Mouse (Mus musculus) gastrocnemius, postnatal 25 days (tissue): ENCODE data around the gene Cd68. TPM values are rescaled to one million over a fixed set of nuclear protein-coding genes. Genes with fewer than 3 reads are reported as not detected.
"Not testable (repeated sequence)": the region's sequence is repeated elsewhere in the genome, so short reads cannot be mapped to it uniquely, and the experiment has no call there.

Experiments used
- DNase-seq: peaks from one replicate; pipeline ENCODE4 v3.0.0; 2022
- total RNA-seq, 2 experiments: library from RNA; stranded (reverse); gene quantifications; 1 replicate in 1 of 2; 2 replicates in 1 of 2; pipeline ENCODE4 v1.2.3; 2021

The Cd68 gene
- total RNA-seq, 2 experiments from 2014 or later = 1.3 to 9.1 TPM

DNA sequence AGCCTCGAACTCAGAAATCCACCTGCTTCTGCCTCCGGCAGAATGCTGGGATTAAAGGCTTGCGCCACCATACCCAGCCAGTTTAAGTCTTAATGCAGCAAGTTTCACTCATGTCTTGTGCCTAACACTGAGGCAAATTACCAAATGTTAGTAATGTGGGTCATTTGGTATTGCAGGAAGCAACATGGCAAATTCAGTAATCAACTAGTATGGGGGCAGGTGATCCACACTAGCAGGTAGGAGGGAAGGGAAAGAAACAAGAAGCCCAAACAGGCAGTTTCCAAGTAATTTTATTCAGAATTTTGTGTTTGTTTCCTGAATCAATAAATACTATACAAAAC is 682 bp upstream of the Cd68 start:
- DNase-seq = no peak

DNA sequence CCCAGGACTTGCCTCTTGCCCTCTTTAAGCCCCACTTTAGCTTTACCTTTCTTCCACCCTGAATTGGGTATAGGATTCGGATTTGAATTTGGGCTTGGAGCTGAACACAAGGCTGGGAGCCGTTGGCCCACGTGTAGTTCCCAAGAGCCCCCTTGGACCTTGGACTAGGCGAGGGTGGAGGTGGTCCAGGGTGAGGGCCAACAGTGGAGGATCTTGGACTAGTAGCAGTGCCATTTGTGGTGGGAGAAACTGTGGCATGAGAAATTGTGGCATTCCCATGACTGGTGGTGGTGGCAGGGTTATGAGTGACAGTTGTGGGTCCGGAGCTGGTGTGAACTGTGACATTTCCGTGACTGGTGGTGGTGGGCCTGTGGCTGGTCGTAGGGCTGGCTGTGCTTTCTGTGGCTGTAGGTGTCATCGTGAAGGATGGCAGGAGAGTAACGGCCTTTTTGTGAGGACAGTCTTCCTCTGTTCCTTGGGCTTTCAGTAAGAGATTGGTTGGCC is 444 bp downstream of the Cd68 start:
- no peak for DNase-seq

DNA sequence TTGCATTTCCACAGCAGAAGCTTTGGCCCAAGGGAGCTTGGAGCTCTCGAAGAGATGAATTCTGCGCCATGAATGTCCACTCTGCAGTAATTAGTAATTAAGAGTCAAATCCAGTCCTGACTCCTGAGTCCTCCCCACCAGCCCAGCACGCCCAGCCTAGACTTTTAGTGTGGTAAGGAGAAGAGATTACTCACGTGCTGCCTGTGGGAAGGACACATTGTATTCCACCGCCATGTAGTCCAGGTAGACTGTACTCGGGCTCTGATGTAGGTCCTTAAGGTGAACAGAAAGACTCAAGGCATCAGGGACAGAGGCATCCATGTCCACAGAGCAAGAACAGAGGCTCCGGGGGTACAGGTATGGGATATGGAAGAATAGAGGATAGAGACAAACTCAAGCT is 1.1 kb downstream of the Cd68 start:
- DNase-seq = no peak

DNA sequence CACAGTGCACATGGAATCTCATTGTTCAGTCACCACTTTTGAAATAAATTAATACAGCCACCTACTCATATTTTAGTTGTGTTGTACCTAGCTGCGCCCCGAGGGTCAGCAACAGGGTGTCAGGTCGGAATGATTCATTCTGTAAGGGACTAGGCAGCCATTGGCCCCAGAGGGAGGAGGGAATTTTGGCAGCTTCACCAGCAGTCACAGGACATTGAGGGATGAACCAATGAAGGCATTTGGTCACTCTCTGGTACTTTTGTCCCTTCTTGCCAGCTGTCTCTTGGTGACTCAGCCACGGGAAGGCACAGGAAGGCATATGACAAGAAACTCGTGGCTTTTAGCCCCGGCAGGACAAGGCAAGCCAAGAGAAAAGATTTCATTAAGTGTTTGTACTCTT is 2.2 kb downstream of the Cd68 start:
- DNase-seq = peak; percentile 20

DNA sequence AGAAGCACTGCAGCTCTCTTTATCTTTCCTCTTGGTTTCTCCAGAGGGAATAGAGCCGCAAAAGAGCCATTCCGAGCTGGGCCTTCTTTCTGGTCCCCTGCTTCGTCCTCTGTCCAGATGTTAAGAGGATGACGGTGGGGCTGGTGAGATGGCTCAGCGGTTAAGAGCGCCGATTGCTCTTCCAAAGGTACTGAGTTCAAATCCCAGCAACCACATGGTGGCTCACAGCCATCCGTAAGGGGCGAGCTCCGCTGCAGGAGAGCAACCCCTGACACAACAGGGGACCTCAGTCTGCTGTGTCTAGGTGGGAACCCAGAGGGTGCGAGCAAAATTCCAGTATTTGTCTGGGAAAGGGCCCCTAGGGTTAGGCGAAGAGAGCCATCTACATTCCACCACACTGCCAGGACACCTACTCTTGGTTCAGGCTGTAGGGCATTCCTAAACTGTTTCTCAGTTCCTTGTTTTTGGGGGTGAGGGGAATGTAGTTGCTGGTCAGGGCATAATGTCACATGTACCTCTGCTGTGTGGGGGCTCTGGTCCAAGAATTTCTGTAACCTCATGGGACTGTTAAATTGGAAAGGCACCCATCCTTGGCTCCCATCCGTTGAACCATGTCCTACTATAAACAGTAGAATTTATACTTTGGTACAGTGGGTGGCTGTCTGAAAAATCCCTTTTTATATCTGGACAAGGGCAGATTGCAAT is 2.8 kb downstream of the Cd68 start:
- DNase-seq = no peak

DNA sequence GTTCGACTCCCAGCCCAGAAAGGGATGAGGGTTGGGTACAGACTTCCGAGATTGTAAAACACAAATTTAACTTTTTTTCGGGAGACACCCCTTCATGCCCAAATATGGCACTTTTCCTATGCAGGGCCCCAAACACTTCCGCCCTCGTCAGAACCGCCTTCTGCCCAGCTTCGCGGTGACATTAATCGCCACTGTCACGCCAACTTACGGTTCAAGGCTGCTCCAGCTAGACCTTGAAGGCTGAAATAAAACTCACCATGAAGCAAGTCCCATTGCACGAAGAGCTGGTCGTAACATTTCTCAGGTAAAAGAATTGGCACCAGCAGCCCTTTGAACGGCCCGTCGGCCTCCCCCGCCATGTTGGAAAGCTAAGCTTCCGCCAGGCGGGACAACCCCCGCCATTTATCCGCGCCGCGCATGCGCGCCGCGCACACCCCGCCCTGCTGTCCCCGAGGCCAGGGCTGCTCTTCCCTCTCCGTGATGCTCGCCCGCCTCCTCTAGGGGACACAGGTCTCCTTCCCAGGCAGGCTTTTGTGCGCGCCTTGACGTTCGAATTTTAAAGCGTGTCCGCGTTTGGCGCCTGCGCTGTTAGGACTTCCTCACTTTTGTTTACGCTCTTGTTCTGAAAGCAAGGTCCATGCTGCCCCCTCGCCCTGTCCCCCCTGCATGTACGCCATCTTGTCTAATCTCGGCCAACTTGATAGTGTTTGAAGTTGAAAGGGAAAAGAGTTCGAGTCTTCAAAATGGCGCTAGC is 3.6 kb downstream of the Cd68 start, which contains the start of gene Mpdu1:
Mpdu1 (minus strand) TSS at position 430 of the 754 bp plus-strand sequence.
- DNase-seq = peak; percentile 95

DNA sequence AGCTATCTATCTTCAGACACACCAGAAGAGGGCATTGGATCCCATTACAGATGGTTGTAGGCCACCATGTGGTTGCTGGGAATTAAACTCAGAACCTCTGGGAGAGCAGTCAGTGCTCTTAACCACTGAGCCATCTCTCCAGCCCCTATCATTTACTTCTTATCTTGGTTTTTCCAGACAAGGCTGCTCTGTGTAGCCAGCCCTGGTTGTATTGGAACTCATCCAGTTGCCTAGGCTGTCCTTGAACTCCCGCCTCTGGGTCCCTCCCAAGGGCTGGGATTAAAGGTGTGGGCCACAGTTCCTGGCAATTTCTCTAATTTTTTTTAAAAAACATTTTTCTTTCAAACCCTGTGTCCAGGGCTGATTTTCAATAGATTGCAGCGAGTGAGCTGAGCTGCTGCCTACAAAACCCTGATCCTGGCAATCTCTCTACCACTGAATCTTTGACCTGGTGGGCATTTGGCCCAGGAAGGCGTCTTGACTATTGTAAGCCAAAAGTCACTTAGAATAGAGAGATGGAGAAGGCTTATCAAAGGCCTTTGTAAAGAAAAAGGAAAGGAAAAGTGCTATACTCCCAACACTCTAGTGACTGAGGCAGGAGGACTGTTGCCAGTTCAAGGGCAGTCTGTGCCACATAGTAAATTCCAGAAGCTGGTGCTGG is 4.6 kb downstream of the Cd68 start:
- no peak for DNase-seq

DNA sequence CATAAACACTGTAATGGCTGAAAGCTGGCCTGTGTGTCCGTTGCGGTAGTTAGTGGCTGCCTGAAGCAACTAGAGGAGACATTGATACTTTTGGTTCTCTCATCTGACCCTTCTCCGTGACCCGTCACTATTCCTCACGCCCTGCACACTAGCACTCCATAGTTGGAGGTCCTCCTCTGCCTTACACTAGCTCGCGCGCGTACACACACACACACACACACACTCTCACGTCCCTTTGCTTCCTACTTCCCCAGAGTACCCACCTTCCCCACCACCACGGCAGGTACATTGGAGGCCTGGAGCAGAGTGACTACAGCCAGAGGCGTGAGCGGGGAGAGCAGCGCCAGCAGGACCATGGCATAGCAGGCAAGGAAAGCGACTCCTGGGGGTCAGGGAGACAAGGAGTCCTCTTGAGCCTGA is 8.5 kb downstream of the Cd68 start:
- no peak for DNase-seq

DNA sequence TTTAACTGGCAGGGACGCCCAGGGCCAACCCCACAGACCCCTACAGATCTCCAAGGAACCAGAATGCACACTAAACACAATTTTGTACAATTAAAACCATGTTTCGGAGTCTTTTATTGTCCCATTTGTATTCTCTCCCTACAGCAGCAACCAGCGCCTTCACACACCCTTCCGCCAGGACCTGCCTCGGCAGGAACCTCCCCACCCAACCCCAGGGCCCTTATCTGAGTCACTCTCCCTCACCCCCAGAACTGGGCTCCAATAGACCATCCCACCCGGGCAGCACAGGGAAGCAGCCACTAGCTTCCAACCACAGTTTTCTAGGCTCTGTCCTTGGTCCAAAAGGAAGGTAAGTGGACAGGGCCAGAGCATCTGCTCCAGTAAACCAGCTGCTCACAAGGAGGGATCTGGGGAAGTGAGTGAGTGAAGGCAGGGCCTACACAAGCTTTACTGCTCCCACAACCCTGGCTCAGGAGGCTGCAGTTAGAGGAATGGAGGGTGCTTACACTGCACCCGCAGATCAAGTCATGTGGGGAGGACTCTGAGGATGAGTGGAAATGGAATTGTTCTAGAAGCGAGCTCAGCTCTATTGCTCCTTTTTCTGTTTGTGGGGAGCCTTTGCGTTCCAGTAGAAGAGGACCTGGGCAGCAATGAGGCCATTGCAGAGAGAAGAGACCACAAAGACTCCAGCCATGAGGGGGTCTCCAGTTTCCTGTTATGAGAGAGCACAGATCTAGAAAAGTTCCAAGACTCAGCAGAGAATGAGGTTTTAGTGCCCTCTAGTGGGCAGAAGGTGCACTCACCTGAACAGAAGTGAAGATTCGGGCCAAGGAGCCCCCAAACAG is 9.1 kb downstream of the Cd68 start:
- DNase-seq = no peak

DNA sequence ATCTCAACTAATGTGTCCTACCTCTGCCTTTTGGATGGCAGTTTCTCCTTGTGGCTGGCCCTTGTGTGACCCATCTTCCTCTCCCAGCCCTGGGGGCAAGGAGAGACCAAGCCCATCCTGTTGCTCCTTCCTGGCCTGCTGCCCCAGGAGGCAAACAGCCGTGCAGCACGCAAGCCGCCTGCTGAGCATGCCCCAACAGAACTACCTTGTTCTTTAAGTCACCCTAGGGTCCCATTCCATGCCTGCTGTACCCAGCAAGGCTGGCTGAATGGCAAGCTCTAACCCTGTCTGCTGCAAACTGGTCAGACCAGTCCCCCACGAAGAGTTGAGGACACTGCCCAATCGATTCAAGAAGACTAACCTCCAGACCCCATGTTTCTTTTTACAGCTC is 9.9 kb downstream of the Cd68 start:
- DNase-seq = no peak

DNA sequence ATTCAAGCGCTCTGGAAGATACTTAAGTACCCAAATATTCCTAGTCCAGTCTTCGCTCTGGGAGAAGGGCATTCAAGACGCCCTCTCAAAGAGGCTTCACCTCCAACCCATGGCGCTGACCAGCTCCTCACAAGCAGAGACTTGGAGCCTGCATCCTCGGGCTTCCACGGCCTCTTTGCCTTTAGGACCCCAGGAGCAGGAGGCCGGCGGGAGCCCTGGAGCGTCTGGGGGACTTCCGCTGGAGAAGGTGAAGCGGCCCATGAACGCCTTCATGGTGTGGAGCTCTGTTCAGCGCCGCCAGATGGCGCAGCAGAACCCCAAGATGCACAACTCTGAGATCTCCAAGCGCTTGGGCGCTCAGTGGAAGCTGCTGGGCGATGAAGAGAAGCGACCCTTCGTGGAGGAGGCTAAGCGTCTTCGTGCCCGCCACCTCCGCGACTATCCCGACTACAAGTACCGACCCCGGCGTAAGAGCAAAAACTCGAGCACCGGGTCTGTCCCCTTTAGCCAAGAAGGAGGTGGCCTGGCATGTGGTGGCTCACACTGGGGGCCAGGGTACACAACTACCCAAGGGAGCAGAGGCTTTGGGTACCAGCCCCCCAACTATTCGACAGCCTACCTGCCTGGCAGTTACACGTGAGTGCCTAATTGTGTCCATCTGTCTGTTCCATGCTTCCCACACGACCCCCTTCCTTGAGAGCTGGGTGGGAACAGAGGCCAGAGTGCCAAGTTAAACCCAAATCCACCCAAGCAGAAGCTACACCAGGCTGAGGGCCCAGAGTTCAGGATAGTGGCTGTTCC is 10.5 kb downstream of the Cd68 start, which contains the start of gene Sox15:
Sox15 (plus strand) TSS at position 51 of the 801 bp plus-strand sequence.
- DNase-seq = peak; percentile 50

DNA sequence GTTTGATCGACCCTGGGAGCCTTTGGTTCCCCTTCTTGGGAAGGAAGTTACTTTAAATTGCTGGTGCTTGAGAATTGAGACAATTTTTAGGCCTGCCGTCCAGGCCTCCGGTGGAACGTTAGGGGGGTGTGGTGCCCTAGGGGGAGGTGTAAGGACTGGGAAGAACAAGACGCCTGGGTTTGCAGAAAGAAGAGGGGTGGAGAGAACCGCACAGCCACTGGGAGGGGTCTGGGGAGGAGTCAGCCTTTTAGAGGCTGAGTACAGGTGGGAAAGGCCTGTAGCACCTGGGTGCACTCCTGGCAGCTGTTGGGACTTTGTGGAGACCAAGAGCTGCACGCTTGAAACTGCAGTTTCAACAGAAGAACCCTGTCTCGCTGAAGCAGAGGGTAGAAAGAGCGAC is 11.2 kb downstream of the Cd68 start:
- no peak for DNase-seq

DNA sequence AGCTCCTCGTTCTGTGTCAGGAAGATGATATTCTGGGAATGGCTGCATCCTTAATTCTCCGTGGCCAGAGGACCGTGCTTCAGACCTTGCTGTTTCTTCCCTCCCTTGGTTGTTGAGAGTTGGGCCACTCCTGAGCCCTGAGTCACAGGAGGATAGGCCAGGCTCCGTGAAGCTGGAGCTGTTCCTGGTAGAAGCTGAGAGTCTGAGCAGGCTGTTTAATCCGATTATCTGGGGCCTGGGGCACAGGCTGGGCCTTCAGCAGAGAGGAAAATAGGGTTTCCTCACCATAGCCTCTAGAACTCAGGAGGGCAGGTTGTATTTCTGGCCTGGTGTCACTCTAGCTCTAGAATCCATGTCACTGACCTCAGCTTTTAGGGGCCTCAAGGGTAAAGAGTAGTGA is 12.6 kb downstream of the Cd68 start:
- no peak for DNase-seq

DNA sequence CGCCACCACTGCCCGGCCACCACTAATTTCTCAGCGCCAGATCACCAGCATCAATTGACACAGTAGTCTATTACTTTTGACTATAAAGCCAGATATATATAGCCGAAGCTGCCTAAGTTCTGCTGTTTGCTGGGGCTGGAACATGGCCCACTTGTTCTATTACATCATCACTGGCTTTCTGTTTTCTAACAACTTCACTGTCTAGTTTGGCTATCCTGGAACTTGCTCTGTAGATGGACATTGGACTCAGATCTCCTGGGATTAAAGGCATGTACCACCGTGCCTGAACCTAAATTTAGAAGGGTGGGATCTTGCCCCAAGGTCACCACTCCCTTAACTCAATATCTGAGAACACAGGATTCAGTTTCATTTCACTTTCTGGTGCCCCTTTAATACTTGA is 20.1 kb downstream of the Cd68 start:
- DNase-seq = no peak

DNA sequence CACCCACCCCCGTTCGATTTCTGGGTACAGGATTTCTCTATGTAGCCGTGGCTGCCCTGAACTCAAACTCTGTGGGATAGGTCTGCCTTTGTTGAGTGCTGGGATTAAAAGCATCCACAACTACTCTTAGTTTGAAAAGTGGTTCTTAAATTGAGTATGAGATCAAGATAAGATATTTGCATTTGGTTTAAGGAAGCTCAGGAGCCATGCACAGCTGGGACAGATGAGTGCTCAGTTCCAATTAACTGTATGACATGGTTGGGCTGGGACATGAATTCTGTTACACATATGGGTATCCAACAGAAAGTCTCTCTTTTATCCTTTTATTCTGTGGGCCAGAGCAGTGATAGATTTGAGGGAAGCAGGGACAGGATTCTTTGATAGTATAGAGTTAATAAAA is 30.5 kb downstream of the Cd68 start:
- no peak for DNase-seq

DNA sequence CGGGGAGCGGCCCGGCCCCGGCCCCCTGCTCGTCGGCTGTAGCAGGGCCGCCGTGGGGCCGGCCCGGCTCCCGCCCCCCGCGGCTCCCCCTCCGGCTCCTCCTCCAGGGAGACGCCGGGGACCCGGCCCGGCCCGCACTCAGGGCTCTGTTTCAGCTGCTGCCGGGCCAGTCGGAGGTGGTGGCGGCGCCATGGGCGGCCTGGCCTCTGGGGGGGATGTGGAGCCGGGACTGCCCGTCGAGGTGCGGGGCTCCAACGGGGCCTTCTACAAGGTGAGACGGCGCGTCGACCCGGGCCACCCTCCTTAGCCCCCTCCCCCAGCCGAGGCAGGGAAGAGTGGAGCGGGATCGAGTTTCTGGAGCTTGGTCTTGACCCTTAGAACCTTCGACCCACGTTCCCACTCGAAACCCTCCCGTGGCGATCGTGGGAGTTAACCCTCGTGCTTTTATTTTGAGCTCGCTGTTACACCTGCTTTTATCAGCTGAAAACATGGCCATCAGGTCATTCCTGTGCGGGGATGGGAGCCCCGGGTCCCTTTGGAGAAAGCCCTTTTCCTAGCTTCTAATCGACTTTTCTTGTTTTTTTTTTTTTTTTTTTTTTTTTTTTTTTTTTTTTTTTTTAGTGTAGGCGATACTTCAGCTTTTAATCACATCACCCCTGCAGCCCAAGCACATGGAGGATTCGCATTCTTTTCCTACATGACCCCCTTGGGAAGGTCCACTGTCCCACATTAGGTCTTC is 32.7 kb downstream of the Cd68 start:
- DNase-seq = no peak

DNA sequence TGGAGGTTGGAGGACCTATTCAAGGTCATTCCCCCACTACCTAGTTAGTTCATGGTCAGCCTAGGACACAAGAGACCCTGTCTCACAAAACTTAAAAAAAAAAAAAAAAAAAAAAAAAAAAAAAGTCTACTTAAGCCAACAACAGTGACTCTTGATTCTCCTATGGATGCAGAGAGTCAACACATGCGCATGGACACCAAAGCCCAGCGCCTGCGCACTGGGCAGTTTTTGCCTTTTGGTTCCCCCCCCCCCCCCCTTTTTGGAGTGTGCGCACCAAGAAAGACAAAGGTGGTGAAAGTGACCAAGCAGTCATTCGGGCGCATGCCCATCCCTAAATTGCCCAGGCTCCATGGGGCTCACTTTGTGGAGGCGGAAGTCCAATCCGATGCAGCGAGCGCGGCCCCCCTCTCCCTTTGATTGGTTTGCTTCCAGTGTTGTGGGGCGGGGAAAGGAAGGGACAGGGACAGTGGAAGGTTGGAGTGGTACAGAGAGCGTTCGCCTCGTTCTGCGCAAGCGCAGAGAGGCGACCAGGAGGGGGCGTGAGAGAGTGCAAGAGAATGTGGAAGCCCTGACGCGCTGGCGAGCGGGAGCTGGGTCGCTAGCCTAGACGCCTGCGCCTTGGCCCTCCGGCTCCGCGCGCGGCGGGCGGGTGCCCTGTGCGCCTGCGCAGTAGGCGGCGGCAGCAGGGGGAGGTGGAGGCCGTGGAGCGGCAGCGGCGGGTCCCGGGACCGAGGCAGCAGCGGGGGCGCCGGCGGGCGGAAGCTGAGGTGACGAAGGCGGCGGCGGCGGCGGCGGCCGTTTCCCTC is 33.5 kb downstream of the Cd68 start, which contains the start of gene Fxr2:
Fxr2 (plus strand) TSS at position 707 of the 806 bp plus-strand sequence.
- peak; percentile 100 for DNase-seq

DNA sequence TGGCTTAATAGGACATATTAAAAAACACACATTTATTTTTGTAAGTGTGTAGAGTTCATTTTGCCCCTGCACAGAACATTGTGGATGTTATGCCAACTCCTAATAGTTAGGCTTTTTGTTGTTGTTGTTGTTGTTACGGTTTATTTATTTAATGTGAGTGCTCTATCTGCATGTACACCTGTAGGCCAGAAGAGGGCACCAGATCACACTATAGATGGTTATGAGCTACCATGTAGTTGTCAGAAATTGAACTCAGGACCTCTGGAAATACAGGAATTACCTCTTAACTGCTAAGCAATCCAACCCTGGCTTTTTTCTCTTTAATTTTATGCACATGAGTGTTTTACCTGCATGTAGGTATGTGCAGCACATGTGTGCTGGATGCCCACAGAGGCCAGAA is 36.2 kb downstream of the Cd68 start:
- no peak for DNase-seq

DNA sequence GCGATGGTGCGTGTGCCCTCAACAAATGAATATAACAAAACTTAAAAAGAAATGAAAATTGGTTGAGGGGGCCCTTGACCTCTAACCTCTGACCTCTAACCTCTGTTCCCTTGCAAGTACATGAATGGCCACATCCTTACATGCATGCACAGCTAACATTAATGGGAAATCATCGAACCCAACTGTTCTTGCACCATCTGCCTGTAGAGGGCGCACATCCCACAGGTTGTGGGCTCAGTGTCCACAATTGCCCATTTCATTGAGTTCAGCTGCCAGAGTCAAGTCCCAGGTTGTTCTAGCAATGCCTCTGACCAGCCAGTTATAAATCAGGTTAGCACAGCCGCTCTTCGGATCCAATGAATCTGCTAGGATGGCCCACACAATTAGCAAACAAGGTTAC is 37.7 kb downstream of the Cd68 start:
- peak; percentile 46 for DNase-seq

DNA sequence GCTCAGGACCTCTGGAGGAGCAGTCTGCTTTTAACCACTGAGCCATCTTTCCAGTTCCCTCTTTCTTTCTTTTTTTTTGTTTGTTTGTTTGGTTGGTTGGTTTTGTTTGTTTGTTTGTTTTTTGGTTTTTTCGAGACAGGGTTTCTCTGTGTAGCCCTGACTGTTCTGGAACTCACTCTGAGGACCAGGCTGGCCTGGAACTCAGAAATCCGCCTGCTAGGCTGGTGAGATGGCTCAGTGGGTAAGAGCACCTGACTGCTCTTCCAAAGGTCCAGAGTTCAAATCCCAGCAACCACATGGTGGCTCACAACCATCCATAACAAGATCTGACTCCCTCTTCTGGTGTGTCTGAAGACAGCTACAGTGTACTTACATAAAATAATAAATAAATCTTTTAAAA is 41.6 kb downstream of the Cd68 start:
- DNase-seq = not testable (repeated sequence)
